Mouse (Mus musculus) liver, postnatal 0 days (tissue): ENCODE results near the gene Ccdc77.

Experiments
- CTCF ChIP-seq: sonication (generic); IDR thresholded peaks from 2 replicates; pipeline ENCODE4 v1.5.1; 2016; ENCODE audit warnings: antibody characterized with exemption, low read depth
- EP300 ChIP-seq: IDR thresholded peaks from 2 replicates; pipeline ENCODE4 v1.6.1; 2016; ENCODE audit warnings: antibody characterized with exemption, low read depth, mild to moderate bottlenecking

DNA sequence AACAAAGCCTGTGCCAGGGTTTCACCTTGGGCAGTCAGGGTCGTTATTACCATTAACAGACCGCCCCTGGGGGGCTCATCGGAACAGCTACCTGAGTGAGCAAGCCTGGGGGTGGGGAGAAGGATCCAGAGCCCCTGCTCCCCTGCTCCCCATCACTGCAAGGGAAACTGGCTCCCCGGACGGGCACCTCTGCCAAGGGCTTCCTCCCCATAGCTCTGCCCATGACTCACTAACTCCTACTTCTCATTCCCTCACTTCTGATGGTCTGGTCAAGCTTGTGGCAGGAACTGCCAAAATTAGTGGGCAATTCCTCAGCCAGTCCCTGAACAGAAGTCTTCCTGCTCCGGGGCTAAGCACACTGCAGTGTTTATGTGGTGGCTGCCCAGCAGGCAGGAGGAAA is 88.9 kb downstream of the Ccdc77 start:
- TF ChIP-seq CTCF = no peak
- TF ChIP-seq EP300 = no peak
